Mouse (Mus musculus): ENCODE measurements around the gene Zgrf1. TPM values are rescaled to one million over a fixed set of nuclear protein-coding genes. Genes with fewer than 3 reads are reported as not detected.
A peak's percentile ranks its signal among the peaks of the same experiment; 100 is the strongest.

Zgrf1 gene
- polyA plus RNA-seq, 1 experiment, result 0.46 TPM

DNA sequence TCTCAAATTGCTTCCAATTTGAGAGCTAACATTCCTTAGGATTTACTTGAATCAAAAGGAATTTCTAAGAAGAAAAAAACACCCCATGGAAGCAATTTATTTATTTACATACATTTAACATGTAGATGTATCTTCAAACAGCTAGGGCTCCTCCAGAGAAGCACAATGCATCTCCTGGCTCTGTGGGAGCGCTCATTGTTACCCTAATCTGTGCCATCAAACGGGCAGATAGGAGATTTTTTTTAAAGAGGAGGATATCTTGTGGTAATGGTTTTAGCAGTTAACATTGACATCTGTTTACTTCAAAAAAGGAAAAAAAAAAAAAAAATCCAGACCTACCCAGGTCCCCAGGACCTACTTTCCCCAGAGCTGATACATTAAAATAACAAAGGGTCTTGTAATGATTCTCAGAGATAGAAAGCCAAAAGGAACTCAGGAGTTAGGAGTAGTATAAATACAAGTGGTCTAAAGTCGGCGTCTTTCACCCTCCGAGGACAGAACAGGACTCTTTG lies 8.6 kb upstream of the Zgrf1 start:
- H3K36me3 ChIP-seq (ENCODE audit: control insufficient read depth, insufficient read depth), result peaks cover 18% of the 10 kb centered on the region
- no peak overlapping the region for H3K4me2 ChIP-seq (ENCODE audit: low read depth)
- H3ac ChIP-seq (ENCODE audit: control insufficient read depth, insufficient read length), result no peak overlapping the region
- no peaks in the 10 kb centered on the region for H3K79me2 ChIP-seq (ENCODE audit: control insufficient read depth, insufficient read depth)
- no peak overlapping the region for H3K4me3 ChIP-seq
- TF ChIP-seq REST (IDR thresholded peaks at IDR 0.05; ENCODE audit: insufficient read depth, insufficient read length) (no peak), TCF12 (IDR thresholded peaks at IDR 0.05; ENCODE audit: insufficient read depth, poor library complexity, severe bottlenecking) (no peak), POLR2AphosphoS2 (IDR thresholded peaks at IDR 0.05; ENCODE audit: insufficient read length, low read depth) (no peak), USF1 (IDR thresholded peaks at IDR 0.05; ENCODE audit: low read depth) (no peak), MYOG (IDR thresholded peaks at IDR 0.05; ENCODE audit: control insufficient read depth in 1 of 3, insufficient read depth in 1 of 3, insufficient read length in 2 of 3, low read depth in 2 of 3) (no peak), TCF3 (IDR thresholded peaks at IDR 0.05; ENCODE audit: insufficient read length, low read depth) (no peak), E2F4 (IDR thresholded peaks at IDR 0.05; ENCODE audit: insufficient read depth) (no peak), MYOD1 (IDR thresholded peaks at IDR 0.05; ENCODE audit: control insufficient read depth in 1 of 3, insufficient read length in 2 of 3, low read depth in 2 of 3) (no peak), POLR2A (IDR thresholded peaks at IDR 0.05; ENCODE audit: insufficient read length, low read depth) (no peak), CEBPB (IDR thresholded peaks at IDR 0.05; ENCODE audit: insufficient read depth, poor library complexity, severe bottlenecking) (no peak), SRF (IDR thresholded peaks at IDR 0.05; ENCODE audit: control insufficient read depth, insufficient read length, low read depth) (no peak), MAX (IDR thresholded peaks at IDR 0.05; ENCODE audit: low read depth) (no peak)
- no peaks in the 10 kb centered on the region for H3K27me3 ChIP-seq (ENCODE audit: control insufficient read depth, insufficient read depth, insufficient read length)

DNA sequence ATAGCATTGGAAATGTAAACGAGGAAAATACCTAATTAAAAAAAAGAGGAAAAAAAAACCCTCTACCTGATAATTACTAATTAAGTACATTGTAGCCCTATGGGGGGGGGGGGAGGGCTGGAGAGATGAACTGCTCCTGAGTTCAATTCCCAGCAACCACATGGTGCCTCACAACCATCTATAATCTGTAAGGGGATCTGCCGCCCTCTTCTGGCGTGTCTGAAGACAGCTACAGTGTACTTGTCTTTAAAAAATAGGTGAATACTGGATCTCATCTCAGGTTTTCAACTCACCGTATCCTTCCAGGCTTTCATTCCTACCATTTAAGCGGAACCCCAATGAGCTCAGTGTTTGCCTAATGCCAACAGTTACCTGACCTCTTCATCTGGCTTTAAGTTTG lies 5.4 kb upstream of the Zgrf1 start:
- peaks cover 10% of the 10 kb centered on the region for H3K79me2 ChIP-seq (ENCODE audit: control insufficient read depth, insufficient read depth)
- H3K4me3 ChIP-seq, result no peak overlapping the region
- H3K27me3 ChIP-seq (ENCODE audit: control insufficient read depth, insufficient read depth, insufficient read length), result no peaks in the 10 kb centered on the region
- H3K4me2 ChIP-seq (ENCODE audit: low read depth), result no peak overlapping the region
- TF ChIP-seq MAX (IDR thresholded peaks at IDR 0.05; ENCODE audit: low read depth) (no peak), TCF3 (IDR thresholded peaks at IDR 0.05; ENCODE audit: insufficient read length, low read depth) (no peak), MYOD1 (IDR thresholded peaks at IDR 0.05; ENCODE audit: control insufficient read depth in 1 of 3, insufficient read length in 2 of 3, low read depth in 2 of 3) (no peak), REST (IDR thresholded peaks at IDR 0.05; ENCODE audit: insufficient read depth, insufficient read length) (no peak), TCF12 (IDR thresholded peaks at IDR 0.05; ENCODE audit: insufficient read depth, poor library complexity, severe bottlenecking) (no peak), SRF (IDR thresholded peaks at IDR 0.05; ENCODE audit: control insufficient read depth, insufficient read length, low read depth) (no peak)
- H3ac ChIP-seq (ENCODE audit: control insufficient read depth, insufficient read length), result no peak overlapping the region
- H3K36me3 ChIP-seq (ENCODE audit: control insufficient read depth, insufficient read depth), result peaks cover 9% of the 10 kb centered on the region

DNA sequence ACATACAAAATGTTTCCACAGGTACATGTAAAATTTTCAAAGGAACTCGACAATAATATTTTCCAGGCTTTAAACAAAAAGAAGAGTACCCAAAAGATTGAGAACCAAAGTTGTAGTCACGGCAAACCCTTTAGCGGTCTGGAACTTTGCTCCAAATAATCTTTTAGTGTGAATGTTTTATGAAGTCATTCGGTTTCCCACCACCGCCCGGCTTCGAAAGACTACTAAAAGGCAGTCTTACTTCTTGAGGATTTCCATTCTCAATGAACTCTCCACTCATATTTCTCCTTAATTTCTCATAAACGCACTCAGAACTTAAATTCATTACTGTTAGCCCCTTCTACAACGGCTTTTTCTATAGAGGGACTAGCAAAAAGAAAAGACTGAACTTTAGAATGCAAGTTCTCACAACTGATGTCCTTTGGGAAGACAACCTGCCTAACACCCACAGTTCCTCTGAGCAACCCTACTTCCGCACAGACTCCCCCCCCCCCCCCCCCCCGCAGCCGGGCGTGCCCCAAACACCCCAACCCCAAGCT lies 786 bp upstream of the Zgrf1 start:
- H3K36me3 ChIP-seq (ENCODE audit: control insufficient read depth, insufficient read depth), result no peaks in the 10 kb centered on the region
- H3K27me3 ChIP-seq (ENCODE audit: control insufficient read depth, insufficient read depth, insufficient read length), result no peaks in the 10 kb centered on the region
- peak overlapping the region; percentile 21 for H3ac ChIP-seq (ENCODE audit: control insufficient read depth, insufficient read length)
- H3K4me3 ChIP-seq, result peak overlapping the region; percentile 80
- peaks cover 21% of the 10 kb centered on the region for H3K79me2 ChIP-seq (ENCODE audit: control insufficient read depth, insufficient read depth)
- H3K4me2 ChIP-seq (ENCODE audit: low read depth), result peak overlapping the region; percentile 97
- TF ChIP-seq TCF3 (IDR thresholded peaks at IDR 0.05; ENCODE audit: insufficient read length, low read depth) (no peak), MYOG (IDR thresholded peaks at IDR 0.05; ENCODE audit: control insufficient read depth in 1 of 3, insufficient read depth in 1 of 3, insufficient read length in 2 of 3, low read depth in 2 of 3) (no peak), CEBPB (IDR thresholded peaks at IDR 0.05; ENCODE audit: insufficient read depth, poor library complexity, severe bottlenecking) (no peak), MYOD1 (IDR thresholded peaks at IDR 0.05; ENCODE audit: control insufficient read depth in 1 of 3, insufficient read length in 2 of 3, low read depth in 2 of 3) (no peak), SRF (IDR thresholded peaks at IDR 0.05; ENCODE audit: control insufficient read depth, insufficient read length, low read depth) (no peak), REST (IDR thresholded peaks at IDR 0.05; ENCODE audit: insufficient read depth, insufficient read length) (no peak), E2F4 (IDR thresholded peaks at IDR 0.05; ENCODE audit: insufficient read depth) (no peak), POLR2A (IDR thresholded peaks at IDR 0.05; ENCODE audit: insufficient read length, low read depth) (no peak), USF1 (IDR thresholded peaks at IDR 0.05; ENCODE audit: low read depth) (no peak), TCF12 (IDR thresholded peaks at IDR 0.05; ENCODE audit: insufficient read depth, poor library complexity, severe bottlenecking) (no peak)

DNA sequence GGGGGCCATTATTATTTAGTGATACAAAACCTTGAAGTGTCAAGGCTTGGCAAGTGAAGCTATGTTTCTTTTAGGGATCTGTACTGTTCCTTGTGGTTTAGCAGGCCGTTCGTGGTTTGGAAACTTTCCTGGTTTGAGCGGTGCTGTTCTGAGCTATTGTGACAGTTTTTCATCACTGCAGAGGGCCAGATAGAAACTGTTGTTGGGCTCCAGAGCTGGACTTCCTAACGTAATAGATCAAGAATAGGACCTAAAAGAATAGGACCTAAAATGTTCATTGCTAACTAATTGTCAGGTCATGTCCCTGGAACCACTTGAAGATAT lies 393 bp downstream of the Zgrf1 start:
- peak overlapping the region; percentile 80 for H3K4me3 ChIP-seq
- H3K36me3 ChIP-seq (ENCODE audit: control insufficient read depth, insufficient read depth), result no peaks in the 10 kb centered on the region
- no peaks in the 10 kb centered on the region for H3K27me3 ChIP-seq (ENCODE audit: control insufficient read depth, insufficient read depth, insufficient read length)
- peak overlapping the region; percentile 21 for H3ac ChIP-seq (ENCODE audit: control insufficient read depth, insufficient read length)
- no peak for TF ChIP-seq TCF3 (IDR thresholded peaks at IDR 0.05; ENCODE audit: insufficient read length, low read depth)
- TF ChIP-seq TCF12 (IDR thresholded peaks at IDR 0.05; ENCODE audit: insufficient read depth, poor library complexity, severe bottlenecking), result no peak
- no peak for TF ChIP-seq MYOD1 (IDR thresholded peaks at IDR 0.05; ENCODE audit: control insufficient read depth in 1 of 3, insufficient read length in 2 of 3, low read depth in 2 of 3)
- no peak for TF ChIP-seq MYOG (IDR thresholded peaks at IDR 0.05; ENCODE audit: control insufficient read depth in 1 of 3, insufficient read depth in 1 of 3, insufficient read length in 2 of 3, low read depth in 2 of 3)
- TF ChIP-seq SRF (IDR thresholded peaks at IDR 0.05; ENCODE audit: control insufficient read depth, insufficient read length, low read depth), result no peak
- TF ChIP-seq USF1 (IDR thresholded peaks at IDR 0.05; ENCODE audit: low read depth), result no peak
- no peak for TF ChIP-seq POLR2AphosphoS2 (IDR thresholded peaks at IDR 0.05; ENCODE audit: insufficient read length, low read depth)
- no peak for TF ChIP-seq CEBPB (IDR thresholded peaks at IDR 0.05; ENCODE audit: insufficient read depth, poor library complexity, severe bottlenecking)
- no peak for TF ChIP-seq E2F4 (IDR thresholded peaks at IDR 0.05; ENCODE audit: insufficient read depth)
- H3K4me2 ChIP-seq (ENCODE audit: low read depth), result peak overlapping the region; percentile 75
- H3K79me2 ChIP-seq (ENCODE audit: control insufficient read depth, insufficient read depth), result peaks cover 21% of the 10 kb centered on the region

DNA sequence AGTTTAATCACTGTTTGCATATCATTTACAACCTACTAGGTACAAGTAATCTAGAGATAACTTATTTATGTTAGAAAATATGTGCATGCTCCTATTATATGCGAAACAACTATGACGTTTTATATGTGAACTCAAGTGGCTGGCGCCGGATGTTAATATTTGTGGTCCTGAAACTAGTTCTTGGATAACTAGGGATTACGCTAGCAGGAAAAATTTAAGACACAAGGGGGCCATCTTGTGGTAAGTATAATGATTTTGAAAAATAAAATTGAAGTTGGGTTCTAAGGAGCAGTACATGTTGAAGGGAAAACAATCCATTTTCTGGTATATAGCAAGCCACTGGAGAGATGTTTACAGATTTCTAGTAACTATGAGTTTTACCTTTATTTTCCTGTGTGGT lies 1.4 kb downstream of the Zgrf1 start:
- TF ChIP-seq MAX (IDR thresholded peaks at IDR 0.05; ENCODE audit: low read depth) (no peak), TCF12 (IDR thresholded peaks at IDR 0.05; ENCODE audit: insufficient read depth, poor library complexity, severe bottlenecking) (no peak), MYOD1 (IDR thresholded peaks at IDR 0.05; ENCODE audit: control insufficient read depth in 1 of 3, insufficient read length in 2 of 3, low read depth in 2 of 3) (no peak), MYOG (IDR thresholded peaks at IDR 0.05; ENCODE audit: control insufficient read depth in 1 of 3, insufficient read depth in 1 of 3, insufficient read length in 2 of 3, low read depth in 2 of 3) (no peak), E2F4 (IDR thresholded peaks at IDR 0.05; ENCODE audit: insufficient read depth) (no peak), POLR2A (IDR thresholded peaks at IDR 0.05; ENCODE audit: insufficient read length, low read depth) (no peak), USF1 (IDR thresholded peaks at IDR 0.05; ENCODE audit: low read depth) (no peak), POLR2AphosphoS2 (IDR thresholded peaks at IDR 0.05; ENCODE audit: insufficient read length, low read depth) (no peak), REST (IDR thresholded peaks at IDR 0.05; ENCODE audit: insufficient read depth, insufficient read length) (no peak), CEBPB (IDR thresholded peaks at IDR 0.05; ENCODE audit: insufficient read depth, poor library complexity, severe bottlenecking) (no peak)
- H3K4me2 ChIP-seq (ENCODE audit: low read depth), result peak overlapping the region; percentile 75
- H3ac ChIP-seq (ENCODE audit: control insufficient read depth, insufficient read length), result no peak overlapping the region
- H3K4me3 ChIP-seq, result peak overlapping the region; percentile 80
- no peaks in the 10 kb centered on the region for H3K36me3 ChIP-seq (ENCODE audit: control insufficient read depth, insufficient read depth)
- no peaks in the 10 kb centered on the region for H3K27me3 ChIP-seq (ENCODE audit: control insufficient read depth, insufficient read depth, insufficient read length)
- H3K79me2 ChIP-seq (ENCODE audit: control insufficient read depth, insufficient read depth), result peaks cover 21% of the 10 kb centered on the region

All from myocyte (in vitro differentiated cells).